Mouse (Mus musculus): ENCODE data around the gene Exoc5. TPM values are rescaled to one million over a fixed set of nuclear protein-coding genes. Genes with fewer than 3 reads are reported as not detected.

The Exoc5 gene
- total and polyA plus RNA-seq, 3 experiments, result 20.1 to 65.1 (median 38.9) TPM

- Histone ChIP-seq H3K9me3 (replicated peaks; ENCODE audit: low read length) (no peaks in the 10 kb centered on the region), H3K79me2 (replicated peaks; ENCODE audit: control insufficient read depth, extremely low read depth, insufficient read depth, poor library complexity, severe bottlenecking) (no peaks in the 10 kb centered on the region), H3K4me1 (ENCODE audit: control insufficient read depth in 1 of 2, insufficient read depth in 2 of 2) (peaks cover 3 to 11% of the 10 kb centered on the region in 2 experiments; a peak in 3 of 4 replicates), H3K27me3 (replicated peaks) (no peaks in the 10 kb centered on the region), H3K4me3 (replicated peaks in 1 of 3; ENCODE audit: low read depth in 2 of 3, low read length in 2 of 3, poor library complexity in 1 of 3) (no peak overlapping the region), H3K9ac (ENCODE audit: insufficient read depth, low read depth) (no peak overlapping the region), H3K36me3 (replicated peaks in 1 of 2; ENCODE audit: control insufficient read depth in 1 of 2, insufficient read depth in 1 of 2, low read length in 1 of 2) (peaks cover 9 to 46% of the 10 kb centered on the region in 2 experiments), H3K4me2 (ENCODE audit: insufficient read depth, low read depth, poor library complexity, severe bottlenecking) (no peak overlapping the region), H3K27ac (ENCODE audit: insufficient read depth, low read depth) (no peak overlapping the region)
- in situ Hi-C loops (cut with MboI; ENCODE audit: low pct_ligation_motif_present, low pct_unique_long_range_greater_than_20kb, low sequenced_read_pairs), result no loop called here
- no peak for TF ChIP-seq PAX5 (IDR thresholded peaks at IDR 0.05; ENCODE audit: low read length)
- no peak for TF ChIP-seq EP300 (IDR thresholded peaks at IDR 0.05; ENCODE audit: low read length)
- no peak for TF ChIP-seq E2F4 (IDR thresholded peaks at IDR 0.05; ENCODE audit: insufficient replicate concordance, low read depth, low read length)
- TF ChIP-seq JUND (conservative IDR thresholded peaks at IDR 0.05; ENCODE audit: low read depth, low read length), result no peak
- TF ChIP-seq ZNF384 (IDR thresholded peaks at IDR 0.05; ENCODE audit: low read depth, low read length), result no peak
- no peak for TF ChIP-seq TCF12 (IDR thresholded peaks at IDR 0.05; ENCODE audit: low read depth, low read length)
- no peak for TF ChIP-seq ZKSCAN1 (IDR thresholded peaks at IDR 0.05; ENCODE audit: borderline replicate concordance, low read depth, low read length)
- TF ChIP-seq ZC3H11A (IDR thresholded peaks at IDR 0.05; ENCODE audit: low read depth, low read length), result no peak
- TF ChIP-seq SMC3 (IDR thresholded peaks at IDR 0.05; ENCODE audit: low read depth, low read length), result no peak
- TF ChIP-seq POLR2AphosphoS2 (IDR thresholded peaks at IDR 0.05; ENCODE audit: low read depth, low read length), result no peak
- TF ChIP-seq NRF1 (IDR thresholded peaks at IDR 0.05; ENCODE audit: low read depth, low read length), result no peak
- TF ChIP-seq ETS1 (conservative IDR thresholded peaks at IDR 0.05; ENCODE audit: low read depth, low read length), result no peak
- no peak for TF ChIP-seq USF1 (IDR thresholded peaks at IDR 0.05; ENCODE audit: low read depth, low read length)
- TF ChIP-seq MXI1 (IDR thresholded peaks at IDR 0.05; ENCODE audit: low read depth, low read length), result no peak
- DNase-seq (ENCODE audit: extremely low read depth), result no peak
- dilution Hi-C loops (cut with MboI; ENCODE audit: extremely low pct_ligation_motif_present, extremely low pct_unique_long_range_greater_than_20kb, low sequenced_read_pairs), result no loop called here
Observed at GRCm38 (mm10) chr14:49086522-49086921, 20.1 kb upstream of the Exoc5 start.

GRCm38 (mm10) chr14:49078820-49079219 lies 12.4 kb upstream of the Exoc5 start:
- no peak for DNase-seq (ENCODE audit: extremely low read depth)
- TF ChIP-seq NRF1 (IDR thresholded peaks at IDR 0.05; ENCODE audit: low read depth, low read length) (no peak), BHLHE40 (IDR thresholded peaks at IDR 0.05; ENCODE audit: low read depth, low read length) (no peak), USF1 (IDR thresholded peaks at IDR 0.05; ENCODE audit: low read depth, low read length) (no peak), MAZ (IDR thresholded peaks at IDR 0.05; ENCODE audit: low read depth, low read length) (no peak), KAT2A (IDR thresholded peaks at IDR 0.05; ENCODE audit: insufficient replicate concordance, low read length) (no peak), NELFE (IDR thresholded peaks at IDR 0.05; ENCODE audit: low read depth, low read length) (no peak)
- Histone ChIP-seq H3K4me3 (replicated peaks in 1 of 3; ENCODE audit: low read depth in 2 of 3, low read length in 2 of 3, poor library complexity in 1 of 3) (no peak overlapping the region), H3K4me2 (ENCODE audit: insufficient read depth, low read depth, poor library complexity, severe bottlenecking) (no peak overlapping the region), H3K79me2 (replicated peaks; ENCODE audit: control insufficient read depth, extremely low read depth, insufficient read depth, poor library complexity, severe bottlenecking) (no peaks in the 10 kb centered on the region), H3K4me1 (ENCODE audit: control insufficient read depth in 1 of 2, insufficient read depth in 2 of 2) (no peaks in the 10 kb centered on the region), H3K36me3 (replicated peaks in 1 of 2; ENCODE audit: control insufficient read depth in 1 of 2, insufficient read depth in 1 of 2, low read length in 1 of 2) (peaks cover 12 to 58% of the 10 kb centered on the region in 2 experiments), H3K9me3 (replicated peaks; ENCODE audit: low read length) (no peaks in the 10 kb centered on the region), H3K9ac (ENCODE audit: insufficient read depth, low read depth) (no peak overlapping the region), H3K27ac (ENCODE audit: insufficient read depth, low read depth) (no peak overlapping the region), H3K27me3 (replicated peaks) (no peaks in the 10 kb centered on the region)
- dilution Hi-C loops (cut with MboI; ENCODE audit: extremely low pct_ligation_motif_present, extremely low pct_unique_long_range_greater_than_20kb, low sequenced_read_pairs) (no loop called here), in situ Hi-C loops (cut with MboI; ENCODE audit: low pct_ligation_motif_present, low pct_unique_long_range_greater_than_20kb, low sequenced_read_pairs) (no loop called here)
